Mouse (Mus musculus) T-helper 2 cell (primary cell): ENCODE measurements around the gene Tubgcp4.
"Not testable (repeated sequence)": the region's sequence is repeated elsewhere in the genome, so short reads cannot be mapped to it uniquely, and the experiment has no call there.

Experiments
- in situ Hi-C: fragments of 300-600 bp; cut with MboI, MseI; formaldehyde crosslinking; loops from one replicate; pipeline ENCODE4 v1.15.1; 2025; ENCODE audit warnings: high pct_unique_total_duplicates

Gene Tubgcp4

DNA sequence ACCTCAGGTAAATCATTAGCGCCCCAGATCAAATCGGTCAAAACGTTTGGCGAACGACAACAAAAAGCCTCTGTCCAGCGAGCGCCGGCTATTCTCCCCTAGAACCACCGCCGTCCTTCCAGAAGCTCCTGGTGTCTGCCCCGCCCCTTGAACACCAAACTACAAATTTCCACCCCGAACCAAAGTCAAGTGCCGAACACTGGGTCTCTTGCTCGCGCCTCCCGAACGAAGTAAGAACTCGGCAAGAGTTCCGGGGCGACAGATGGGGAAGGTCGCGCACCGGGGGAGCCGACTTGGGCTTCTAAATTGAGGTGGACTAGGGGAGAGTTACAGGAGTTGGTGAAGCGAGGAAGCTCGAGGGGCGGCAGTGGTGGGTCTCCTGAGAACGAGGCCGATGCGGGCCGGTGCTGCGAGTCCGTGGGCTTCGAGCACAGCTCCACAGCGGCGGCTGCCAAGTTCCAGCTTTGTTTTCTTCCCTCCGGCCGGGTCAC is at the start of gene Tubgcp4:
Tubgcp4 (plus strand) TSS at position 174 of the 491 bp plus-strand sequence.
- in situ Hi-C loops, result no loop called here

DNA sequence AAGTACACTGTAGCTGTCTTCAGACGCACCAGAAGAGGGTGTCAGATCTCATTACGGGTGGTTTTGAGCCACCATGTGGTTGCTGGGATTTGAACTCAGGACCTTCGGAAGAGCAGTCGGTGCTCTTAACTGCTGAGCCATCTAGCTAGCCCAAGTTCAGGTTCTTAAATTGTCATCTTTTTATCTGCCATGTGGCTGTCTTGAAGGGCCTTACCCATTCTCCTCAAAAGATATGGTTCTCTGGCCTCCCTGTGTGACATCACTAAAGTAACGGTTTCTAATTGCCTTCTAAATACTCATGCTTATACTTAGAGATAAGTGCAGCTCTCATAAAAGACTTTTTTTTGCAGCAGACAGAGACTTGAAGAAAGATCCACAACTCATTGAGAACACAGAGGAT is 44.2 kb upstream of the Tubgcp4 start:
- in situ Hi-C loops, result not testable (repeated sequence)

DNA sequence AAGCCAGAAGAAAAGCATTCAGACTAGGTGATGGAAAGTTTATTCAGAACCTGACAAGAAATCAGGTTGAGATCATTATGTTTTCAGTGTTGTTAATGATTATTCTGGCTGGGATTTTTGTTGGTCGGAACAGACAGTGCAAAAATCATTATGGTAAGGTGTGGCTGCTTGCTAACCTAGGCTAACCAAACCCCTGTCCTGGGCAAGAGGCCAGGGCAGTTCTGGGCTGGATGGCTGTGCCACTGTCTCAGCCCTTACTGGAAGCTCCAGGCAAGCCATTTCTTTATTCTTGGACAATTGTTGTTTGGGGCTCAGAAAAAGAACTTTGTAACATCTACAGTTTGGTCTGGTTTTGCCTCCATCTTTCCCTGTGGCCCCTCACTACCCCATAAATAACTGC is 42.9 kb upstream of the Tubgcp4 start:
- in situ Hi-C loops, result no loop called here

DNA sequence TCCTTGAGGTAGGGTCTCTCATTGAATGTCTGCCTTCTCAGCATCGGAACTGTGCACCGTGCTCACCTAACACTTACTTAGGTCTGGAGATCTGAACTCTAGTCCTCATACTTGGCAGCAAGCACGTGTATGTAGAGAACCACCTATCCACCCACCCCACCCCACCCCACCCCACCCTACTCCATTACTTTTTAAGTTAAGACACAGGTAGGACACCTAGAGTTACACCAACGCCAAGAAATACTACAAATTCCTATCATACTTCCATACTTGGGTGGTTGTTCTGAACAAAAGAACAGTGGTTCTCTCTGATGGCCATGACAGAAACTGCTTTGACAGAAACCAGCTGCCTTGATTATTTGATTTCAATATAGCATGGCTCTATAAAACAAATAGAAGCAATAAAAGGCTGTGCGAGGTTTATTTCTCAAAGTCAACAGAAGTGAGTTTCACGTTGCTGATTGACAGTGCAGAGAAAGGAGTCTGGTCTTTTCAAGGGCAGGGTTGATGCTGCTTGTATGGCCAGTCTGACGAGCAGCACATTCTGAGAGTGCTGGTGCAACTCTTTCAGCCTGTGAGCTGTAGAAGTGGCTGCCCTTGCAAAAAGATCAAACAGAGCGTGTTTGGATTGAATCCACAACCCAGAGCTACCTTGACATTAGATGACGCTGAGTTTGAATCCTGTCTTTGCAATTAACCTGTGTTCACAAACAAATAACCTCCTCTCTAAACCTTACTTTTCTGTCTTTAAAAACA is 41.4 kb upstream of the Tubgcp4 start:
- in situ Hi-C loops, result no loop called here

DNA sequence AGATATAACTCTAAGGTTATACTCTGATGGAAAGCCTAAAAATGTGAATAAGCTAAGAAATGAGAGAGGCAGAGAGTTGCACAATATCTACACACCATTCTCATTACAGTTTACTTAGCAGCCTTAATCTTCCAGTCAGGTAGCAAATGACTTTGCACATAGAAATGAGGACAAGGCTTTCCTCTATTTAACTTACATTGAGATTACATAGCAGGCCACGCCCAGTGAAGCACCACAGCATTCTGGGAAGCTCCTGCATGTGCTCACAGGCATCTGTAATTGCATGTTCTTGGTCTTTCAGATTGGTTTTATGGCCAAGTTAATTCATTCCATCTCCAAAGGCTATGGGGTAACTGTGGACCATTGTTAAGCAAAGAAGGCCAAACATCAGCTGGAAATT is 37.6 kb upstream of the Tubgcp4 start:
- in situ Hi-C loops, result no loop called here

DNA sequence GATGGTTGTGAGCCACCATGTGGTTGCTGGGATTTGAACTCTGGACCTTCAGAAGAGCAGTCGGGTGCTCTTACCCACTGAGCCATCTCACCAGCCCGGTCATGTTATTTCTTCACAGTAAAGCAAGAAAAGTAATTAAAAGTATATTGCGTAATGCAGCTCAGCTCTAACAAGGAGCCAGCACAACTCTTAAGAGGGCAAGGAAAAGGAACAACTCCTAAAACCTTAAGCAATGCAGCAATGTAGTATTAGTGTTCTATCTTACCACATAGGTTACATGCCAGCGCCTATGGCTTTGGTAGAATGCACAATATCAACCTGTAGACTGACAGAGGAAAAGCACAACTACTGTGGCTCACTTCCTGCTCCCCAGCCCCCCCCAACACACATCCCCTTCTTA is 33.1 kb upstream of the Tubgcp4 start:
- in situ Hi-C loops, result no loop called here

DNA sequence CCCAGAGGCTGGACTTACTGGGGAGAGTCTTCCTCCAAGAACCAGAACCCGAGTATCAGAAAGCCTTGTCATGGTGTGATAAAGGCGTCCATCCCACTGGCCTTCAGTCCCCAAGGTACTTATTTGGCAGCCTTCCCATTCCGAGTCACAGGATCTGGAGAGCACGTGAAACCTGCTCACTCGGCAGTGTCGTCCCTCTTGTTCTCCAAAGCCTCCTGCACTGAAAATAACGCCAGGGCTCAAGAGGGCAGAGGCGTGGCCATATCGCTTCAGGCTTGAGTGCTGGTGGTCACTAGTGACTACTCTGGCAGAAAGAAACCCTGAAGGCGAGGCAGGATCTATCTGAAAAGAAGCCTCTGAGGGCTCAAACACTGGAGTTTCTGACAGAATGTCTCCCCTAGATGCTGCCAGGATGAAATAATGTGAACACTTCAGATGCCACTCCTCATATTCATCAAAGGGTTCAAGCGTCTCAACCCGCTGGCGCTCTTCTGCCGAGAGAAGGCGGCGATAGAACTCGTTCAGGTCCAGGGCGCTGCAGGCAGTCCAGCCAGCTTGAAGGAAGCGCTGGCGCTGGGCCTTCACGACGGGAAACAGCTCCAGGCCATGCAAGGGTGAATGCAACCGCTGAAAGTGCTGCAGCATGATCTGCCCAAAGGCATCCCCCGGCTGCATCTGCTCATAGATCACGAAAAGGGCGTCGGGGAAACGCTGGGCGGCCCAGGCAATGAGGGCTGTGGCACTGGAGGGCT is 31.0 kb upstream of the Tubgcp4 start:
- in situ Hi-C loops, result no loop called here

DNA sequence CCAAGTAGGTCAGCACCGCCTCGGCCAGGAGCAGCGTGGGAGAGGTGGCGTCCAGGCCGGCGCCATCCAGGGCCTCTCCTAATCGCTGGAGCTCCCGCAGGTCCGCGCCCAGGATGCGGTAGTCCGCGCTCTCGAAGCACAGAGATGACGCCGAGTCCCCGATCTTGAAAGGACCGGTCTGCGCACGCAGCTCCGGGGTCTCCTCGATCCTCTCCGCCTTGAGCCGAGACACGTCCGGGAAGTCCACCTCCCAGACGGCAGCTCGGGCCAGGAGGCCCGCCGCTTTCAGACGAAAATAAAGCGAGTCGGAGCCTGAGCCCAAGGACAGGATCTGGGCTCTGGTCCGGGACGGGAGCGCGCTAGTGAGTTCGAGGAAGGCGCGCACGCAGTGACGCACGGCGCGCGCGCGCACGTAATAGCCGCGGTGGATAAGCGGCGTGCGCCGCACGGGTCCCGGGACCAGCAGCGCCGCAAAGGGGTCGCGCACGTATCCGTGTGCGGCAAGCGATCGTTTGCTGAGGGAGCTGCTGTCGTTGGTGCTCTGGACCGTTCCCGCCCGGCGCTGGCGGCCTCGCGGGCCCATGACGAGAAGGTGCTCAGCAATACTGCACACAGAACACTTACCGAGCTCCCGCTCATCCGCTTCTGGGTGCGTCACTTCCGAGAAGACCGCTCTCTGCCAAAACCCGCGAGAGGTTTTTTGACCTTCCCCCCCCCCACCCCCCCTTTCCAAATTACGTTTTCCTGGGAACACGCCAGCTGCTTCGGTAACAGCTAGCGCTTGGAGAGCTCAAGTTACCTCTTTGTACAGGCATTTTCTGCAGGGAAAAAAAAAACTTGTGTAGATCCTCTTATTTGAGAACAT is 30.2 kb upstream of the Tubgcp4 start, which contains the start of the genes Adal and Lcmt2:
Adal (plus strand) TSS at position 411 of the 865 bp plus-strand sequence.
Lcmt2 (minus strand) TSS at position 636 of the 865 bp plus-strand sequence.
- in situ Hi-C loops, result no loop called here

DNA sequence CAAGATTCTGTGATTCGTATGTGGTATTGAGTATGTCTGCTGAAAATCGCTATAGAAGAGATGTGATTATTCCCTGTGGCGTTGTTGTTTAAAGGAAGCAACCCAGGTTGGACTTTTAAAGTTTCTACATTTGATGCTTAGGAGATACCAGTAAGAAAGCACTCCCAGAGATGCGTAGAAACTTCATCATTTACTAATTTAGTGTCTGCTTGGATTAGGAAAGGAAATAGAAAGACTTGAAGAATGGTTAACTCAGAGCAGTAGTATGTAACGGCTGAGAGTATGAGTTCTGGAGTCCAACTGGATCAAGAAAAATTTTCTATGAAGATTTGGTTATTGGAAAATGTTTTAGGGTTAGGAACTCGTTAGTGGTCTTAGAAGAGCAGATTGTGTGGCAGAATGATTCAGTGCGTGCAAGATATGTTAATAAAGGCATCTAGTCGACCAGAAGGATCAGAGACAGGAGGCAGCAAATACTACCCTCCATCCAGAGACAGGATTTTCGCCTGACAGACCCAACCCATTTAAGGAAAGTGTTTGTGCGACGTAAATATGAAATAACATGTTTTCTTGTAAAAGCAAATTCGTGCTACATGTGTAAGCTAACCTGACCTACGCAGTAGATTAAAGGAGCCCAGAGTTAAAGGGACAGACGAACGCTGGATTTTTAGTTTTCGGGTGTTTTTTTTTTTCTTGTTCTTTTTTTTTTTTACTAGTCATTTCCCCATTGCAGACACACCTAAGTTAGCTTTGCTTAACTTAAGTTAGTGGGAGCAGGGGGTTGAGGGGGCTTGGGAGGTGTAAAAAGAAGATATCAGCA is 29.0 kb upstream of the Tubgcp4 start:
- in situ Hi-C loops, result no loop called here

DNA sequence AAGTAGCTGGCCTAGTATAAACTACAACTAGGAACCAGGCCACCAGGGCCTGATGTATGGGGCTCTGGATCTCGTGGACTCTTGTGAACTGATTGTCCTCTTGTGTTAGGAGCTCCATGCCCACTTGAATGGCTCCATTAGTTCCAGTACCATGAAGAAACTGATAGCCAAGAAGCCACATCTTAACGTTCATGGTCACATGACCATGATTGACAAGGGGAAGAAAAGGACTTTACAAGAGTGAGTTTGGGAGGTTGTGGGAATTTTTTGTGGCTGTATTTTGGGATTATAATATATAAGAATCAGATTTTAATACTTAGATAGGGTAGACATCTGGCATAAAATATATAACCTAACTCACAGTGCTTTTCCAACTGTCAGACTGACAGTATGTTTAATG is 28.0 kb upstream of the Tubgcp4 start:
- in situ Hi-C loops, result no loop called here

DNA sequence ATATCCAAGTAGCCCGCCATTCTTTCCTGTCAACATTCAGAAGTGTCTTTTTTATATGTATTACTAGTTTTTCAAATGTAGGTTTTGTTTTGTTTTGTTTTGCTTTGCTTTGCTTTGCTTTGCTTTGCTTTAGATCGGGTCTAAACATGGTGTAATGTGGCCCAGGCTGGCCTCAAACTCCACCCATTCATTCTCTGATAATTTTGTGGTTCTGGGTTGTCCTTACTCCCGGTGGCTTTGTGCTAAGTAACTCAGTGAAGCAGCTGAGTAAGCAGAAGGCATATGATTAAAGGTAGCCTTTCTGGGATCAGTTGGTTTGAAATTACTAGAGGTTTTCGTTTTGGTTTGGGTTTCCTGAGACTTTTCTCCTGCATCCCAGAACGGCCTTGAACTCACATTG is 20.8 kb upstream of the Tubgcp4 start:
- in situ Hi-C loops, result no loop called here

DNA sequence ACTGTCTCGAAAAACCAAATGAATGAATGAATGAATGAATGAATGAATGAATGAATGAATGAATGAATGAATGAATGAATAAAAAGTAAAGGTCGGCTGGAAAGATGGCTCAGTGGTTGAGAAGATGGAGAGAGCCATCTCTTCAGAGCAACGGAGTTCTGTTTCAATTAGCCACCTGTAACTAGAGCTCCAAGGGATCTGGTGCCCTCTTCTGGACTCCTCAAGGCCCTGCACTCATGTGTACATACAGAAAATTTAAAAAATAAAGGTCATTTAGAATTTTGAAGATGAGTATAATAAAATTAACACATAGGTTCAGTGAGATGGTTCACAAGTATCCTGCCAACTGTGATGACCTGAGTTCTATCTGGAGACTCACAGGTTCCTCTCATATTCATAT is 17.4 kb upstream of the Tubgcp4 start:
- in situ Hi-C loops, result no loop called here

DNA sequence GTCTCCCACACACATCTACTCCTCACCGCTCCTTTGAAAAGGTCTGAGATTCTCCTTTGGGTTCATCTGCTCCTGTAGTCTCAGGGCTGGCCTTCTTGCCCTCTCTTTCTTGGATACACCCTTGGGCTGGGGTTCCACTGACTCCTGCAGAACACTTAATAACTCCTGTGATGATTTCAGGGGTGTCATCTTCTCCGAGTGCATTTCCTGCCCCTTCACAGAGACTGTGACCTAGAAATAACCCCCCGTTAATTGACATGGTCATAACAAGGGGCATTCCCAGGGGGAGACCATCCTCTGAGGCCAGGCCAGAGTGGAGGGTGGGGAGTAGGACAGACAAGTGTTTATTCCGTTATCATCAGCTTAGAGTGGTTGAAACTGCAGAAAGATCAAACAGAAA is 1.3 kb upstream of the Tubgcp4 start:
- in situ Hi-C loops, result no loop called here

DNA sequence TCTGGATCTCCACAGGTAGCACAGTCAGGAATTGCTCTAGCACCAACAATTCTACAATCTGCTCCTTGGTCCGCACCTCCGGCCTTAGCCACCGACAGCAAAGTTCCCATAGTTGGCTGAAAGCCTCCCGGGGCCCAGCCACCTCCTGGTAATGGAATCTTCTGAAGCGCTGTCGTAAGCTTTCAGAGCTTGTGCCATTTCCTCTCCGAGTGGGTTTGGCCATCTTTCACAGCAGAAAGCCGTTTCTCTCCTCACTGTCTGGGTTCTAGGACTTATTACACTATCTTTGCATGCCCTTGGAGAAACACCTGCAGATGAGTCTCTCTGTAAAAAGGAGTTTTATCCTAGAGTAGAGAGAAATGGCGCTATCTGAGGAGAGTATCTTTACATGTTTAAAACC is 552 bp upstream of the Tubgcp4 start:
- in situ Hi-C loops, result no loop called here

DNA sequence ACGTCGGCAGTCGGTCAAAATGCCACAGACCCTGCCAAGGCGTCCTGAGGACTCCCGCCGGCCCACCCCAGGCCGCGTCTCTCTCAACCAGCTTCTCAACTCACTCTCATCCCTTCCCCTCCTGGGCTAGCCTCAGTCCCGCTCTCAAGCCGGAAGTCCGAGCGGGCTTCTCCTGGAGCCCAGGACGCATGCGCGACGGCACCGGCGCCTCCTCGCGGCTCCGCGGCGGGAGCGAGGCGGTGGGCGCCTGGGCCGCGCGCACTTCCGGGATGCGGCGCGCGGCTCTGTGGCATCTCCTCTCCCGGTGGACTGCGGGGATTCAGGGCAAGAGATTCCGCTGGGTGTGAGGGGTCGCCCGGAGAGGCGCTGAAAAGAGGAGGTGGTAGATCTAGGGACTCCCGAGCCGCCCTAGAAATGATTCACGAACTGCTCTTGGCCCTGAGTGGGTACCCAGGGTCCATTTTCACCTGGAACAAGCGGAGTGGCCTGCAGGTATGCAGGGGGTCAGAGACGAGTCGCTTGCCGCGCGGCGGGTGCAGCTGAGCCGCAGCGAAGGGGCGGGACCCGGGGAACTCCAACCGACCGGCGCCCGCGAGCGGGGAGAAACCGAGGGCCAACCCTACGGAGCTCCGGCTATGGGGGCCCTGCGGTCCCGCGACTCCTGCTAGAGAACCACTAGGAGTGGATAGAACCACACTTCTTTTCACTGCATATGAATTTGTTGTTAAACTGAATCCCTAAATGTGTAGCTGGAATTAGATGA is 707 bp downstream of the Tubgcp4 start, which contains the start of gene Zscan29:
Zscan29 (minus strand) TSS at position 146 of the 763 bp plus-strand sequence.
- in situ Hi-C loops, result no loop called here

DNA sequence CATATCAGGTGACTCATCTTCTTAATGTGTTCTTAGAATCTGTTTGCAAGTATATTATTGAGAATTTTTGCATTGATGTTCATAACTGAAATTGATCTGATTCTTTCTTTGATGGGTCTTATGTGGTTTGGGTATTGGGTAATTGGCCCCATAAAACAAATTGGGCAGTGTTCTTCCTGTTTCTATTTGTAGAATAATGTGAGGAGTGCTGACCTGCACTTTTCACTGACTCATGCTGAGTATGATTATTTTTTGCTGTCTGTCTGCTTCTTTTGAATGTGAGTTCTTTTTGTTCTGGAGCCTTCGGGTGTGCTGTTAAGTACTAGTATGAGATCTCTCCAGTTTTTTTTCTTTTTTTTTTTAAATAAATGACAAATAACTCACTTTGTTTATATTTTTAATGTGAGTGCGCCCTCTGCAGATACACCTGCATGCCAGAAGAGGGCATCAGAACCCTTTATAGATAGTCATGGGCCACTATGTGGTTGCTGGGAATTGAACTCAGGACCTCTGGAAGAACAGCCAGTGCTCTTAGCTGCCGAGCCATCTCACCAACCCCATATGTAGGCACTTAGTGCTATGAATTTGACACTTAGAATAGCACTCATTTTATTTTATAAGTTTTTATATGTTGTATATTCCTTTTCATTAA is 8.5 kb downstream of the Tubgcp4 start:
- in situ Hi-C loops, result no loop called here

DNA sequence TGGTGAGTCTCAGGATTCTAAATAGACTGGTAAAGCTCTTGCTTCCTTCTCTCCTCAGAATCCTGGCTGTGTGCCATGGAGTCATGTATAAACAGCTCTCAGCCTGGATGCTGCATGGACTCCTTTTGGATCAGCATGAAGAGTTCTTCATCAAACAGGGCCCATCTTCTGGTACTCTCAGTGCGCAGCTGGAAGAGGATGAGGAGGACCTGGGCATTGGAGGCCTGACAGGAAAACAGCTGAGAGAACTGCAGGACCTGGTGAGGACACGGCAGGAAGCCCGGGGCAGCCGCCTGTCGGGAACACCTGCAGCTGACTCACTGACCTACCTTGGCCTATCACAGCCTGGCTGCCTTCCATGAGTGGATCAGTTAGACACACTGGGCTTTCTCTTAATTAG is 13.0 kb downstream of the Tubgcp4 start:
- in situ Hi-C loops, result loop anchor here (10.0 kb wide), 1 partner anchor 309 kb away; no protein-coding TSS in a partner anchor

DNA sequence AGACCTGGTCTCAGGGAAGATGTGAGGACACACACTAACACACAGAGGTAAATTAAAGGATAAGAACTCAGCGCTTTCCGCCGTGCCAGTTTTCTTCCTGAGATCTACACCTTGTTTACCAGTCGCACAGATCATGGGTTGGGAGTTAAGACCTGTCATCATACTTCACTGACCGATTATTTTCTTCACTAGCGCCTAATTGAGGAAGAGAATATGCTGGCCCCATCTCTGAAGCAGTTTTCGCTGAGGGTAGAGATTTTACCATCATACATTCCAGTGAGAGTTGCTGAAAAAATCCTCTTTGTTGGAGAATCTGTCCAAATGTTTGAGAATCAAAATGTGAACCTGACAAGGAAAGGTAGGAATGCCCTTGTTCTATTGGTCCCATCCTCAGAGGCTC is 13.7 kb downstream of the Tubgcp4 start:
- in situ Hi-C loops, result loop anchor here (10.0 kb wide), 1 partner anchor 309 kb away; no protein-coding TSS in a partner anchor

DNA sequence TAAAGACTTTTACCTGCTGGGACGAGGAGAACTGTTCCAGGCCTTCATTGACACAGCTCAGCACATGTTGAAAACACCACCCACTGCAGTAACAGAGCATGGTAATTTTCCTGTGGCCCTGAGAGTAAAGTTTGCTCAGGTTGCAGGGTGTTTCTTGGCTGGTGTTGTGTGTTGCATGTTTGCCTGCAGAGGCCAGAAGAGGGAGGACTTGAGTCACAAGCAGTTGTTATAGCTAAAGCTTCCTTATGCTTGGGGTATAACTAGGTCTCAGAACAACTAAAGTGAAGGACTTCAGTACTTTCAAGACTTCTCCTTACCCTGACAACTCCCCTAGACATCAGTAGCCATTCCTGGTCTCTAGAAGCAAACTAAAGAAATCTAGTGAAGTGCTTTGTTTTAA is 18.1 kb downstream of the Tubgcp4 start:
- in situ Hi-C loops, result loop anchor here (10.0 kb wide), 1 partner anchor 314 kb away; no protein-coding TSS in a partner anchor
